Mouse (Mus musculus): ENCODE measurements around the gene Psmc2. TPM values are rescaled to one million over a fixed set of nuclear protein-coding genes. Genes with fewer than 3 reads are reported as not detected.

Psmc2 gene
- total RNA-seq, 4 experiments from 2014 or later = 117 to 131 (median 125) TPM

- DNase-seq (ENCODE audit: low spot score in 2 of 2) = no peak
Observed at GRCm38 (mm10) chr5:21803691-21804188, 18.7 kb downstream of the Psmc2 start.

- DNase-seq (ENCODE audit: low spot score in 2 of 2) = no peak
Observed at GRCm38 (mm10) chr5:21804837-21805236, 19.8 kb downstream of the Psmc2 start.

DNA sequence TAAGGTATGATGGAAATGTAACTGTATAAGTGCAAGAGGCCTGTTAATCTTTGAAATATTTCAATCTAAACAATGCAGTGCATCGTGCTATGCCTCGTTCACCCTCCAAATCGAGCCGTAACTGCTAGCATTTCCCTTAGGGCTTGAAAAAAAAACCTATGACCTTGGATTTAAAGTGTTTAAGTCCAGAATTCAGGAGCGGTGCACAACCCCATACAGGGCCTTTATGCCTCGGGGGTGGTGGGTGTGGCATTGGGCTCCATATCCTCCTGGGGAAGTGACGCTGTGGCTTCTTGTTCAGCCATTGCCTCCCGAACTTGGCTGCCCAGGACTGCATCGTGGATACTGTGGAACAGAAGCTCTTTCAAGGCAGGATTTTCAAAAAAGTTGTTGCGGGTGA, 25.8 kb downstream of the Psmc2 start:
- DNase-seq (ENCODE audit: low spot score in 2 of 2) = no peak

DNA sequence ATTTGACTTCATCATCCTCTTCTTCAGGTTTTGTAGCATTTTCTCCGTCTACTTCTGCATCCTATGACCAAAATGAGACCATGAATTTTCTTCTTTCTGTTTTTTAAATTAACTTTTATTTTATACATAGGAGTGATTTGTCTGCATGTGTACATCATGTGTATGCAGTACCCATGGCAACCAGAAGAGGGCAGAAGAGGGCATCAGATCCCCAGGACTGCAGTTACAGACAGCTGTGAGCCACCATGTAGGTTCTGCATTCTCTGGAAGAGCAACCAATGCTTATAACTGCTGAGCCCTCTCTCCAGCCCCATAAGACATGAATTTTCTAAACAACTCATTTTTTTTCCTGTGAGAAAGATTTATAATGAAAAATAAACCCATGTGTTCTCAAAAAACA, 28.9 kb downstream of the Psmc2 start:
- no peak for DNase-seq (ENCODE audit: low spot score in 2 of 2)

- DNase-seq (ENCODE audit: low spot score in 2 of 2) = no peak
Observed at GRCm38 (mm10) chr5:21826370-21826769, 41.3 kb downstream of the Psmc2 start.

DNA sequence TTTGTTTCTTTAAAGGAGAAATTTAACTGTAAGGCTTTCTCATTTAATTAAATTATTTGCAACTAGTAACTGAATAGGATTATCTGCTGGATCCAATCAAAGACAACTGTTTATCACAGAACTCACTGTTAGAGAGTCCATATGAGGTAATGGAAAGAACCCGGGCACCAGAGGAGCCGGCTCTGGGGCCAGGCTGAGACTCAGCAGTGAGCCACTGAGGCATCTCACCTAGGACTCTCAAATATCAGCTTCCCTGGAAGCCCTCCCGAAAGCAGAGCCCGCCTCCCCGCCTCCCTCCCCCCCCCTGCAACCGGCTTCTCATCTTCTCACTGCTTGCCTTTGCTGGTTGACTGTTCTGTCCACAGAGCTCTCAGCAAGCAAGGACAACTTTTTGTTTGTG, 42.6 kb downstream of the Psmc2 start:
- DNase-seq (ENCODE audit: low spot score in 2 of 2) = no peak

GRCm38 (mm10) chr5:21828855-21829254, 43.8 kb downstream of the Psmc2 start:
- no peak for DNase-seq (ENCODE audit: low spot score in 2 of 2)

DNA sequence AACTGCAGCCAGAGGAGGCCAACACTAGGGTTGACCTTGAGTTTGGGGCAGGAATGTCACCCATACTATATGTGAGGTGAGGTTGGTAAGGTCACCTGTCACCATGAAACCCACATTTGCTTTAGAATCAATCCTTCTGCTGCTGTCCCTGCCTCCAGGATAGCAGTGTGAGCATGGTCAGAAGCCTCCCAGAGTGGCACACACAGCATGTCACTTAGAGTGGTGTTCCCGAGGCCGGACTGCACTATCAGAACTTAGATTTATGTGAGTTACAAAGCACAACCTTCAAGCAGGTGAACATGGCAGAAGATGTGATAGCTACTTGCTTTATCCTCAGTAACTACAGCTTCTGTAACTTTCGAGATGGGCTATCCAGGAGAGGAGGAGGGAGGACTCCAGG, 46.7 kb downstream of the Psmc2 start:
- no peak for DNase-seq (ENCODE audit: low spot score in 2 of 2)

GRCm38 (mm10) chr5:21844676-21845075, 59.6 kb downstream of the Psmc2 start:
- DNase-seq (ENCODE audit: low spot score in 2 of 2) = no peak

DNA sequence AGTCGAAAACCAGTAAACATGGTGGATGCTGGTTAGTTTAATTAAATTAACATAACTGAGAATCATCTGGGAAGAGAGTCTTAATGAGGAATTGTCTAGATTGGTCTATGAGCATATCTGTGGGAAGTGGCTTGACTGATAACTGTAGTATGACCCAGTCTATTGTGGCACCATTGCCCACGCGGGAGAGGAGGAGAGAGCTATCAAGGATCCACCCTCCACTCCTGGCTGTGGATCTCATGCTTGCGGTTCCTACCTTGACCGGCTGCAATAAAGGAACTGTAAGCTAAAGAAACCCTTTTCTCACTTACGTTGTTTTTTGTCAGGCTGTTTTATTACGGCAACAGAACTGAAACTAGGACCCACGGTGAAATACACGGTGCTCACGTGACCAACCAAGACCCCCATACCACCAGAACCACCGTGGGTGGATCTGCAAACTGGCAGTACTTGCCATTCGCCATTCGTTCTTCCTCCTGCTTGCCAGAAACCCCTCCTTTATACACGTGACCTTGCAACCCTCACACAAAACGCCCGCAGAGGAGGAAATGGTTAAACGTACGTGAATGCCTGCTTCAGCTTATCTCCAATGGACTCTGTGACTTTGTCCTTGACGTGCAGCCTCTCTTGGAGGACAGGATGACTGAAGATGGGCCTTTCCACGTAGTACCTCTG, 61.7 kb downstream of the Psmc2 start:
- DNase-seq (ENCODE audit: low spot score in 2 of 2) = no peak

- DNase-seq (ENCODE audit: low spot score in 2 of 2) = no peak
Observed at GRCm38 (mm10) chr5:21847438-21847837, 62.4 kb downstream of the Psmc2 start.

DNA sequence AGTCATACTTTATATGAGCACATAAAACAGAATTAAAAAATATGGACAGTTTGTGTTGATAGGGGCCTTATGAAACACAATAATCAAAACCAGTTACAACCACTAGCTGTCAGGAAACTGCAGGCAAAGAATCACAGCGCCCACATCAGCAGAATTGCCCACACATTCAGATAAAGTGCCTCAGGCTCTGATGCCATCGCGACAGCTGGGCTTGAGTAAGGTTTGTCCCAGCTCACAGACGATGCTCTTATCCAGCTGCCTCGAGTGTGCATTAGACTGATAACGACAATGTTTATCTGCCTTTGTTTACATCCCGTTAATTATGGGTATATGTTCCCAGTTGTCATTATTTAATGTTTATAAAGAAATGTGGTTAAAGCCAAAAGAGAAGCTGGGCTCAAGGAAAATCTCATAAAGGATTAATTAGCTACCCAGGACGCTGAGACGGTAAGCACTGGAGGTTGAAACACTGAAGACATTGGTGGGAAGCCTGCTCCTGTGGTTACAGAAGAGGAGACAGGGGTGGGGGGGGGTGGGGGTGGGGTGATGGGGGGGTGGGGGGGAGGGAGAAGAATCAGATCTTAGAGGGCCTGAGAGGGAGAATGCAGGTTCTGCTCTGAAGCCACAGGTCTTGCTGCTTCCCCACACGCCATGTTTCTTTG, 66.7 kb downstream of the Psmc2 start:
- DNase-seq (ENCODE audit: low spot score in 2 of 2) = no peak

Other genes starting within 250 kb of the Psmc2 start
- gene Lrrc17, start 241.7 kb upstream of the Psmc2 start, total RNA-seq (2022) = 1 to 10 TPM in 2 of 4 experiments, under 1 TPM in 2; 0.89 to 2.0 (median 1.0) TPM
- not detected for gene Fbxl13, start 139.6 kb upstream of the Psmc2 start, total RNA-seq (2022)
- 1 to 10 TPM; 3.5 to 4.2 (median 3.9) TPM for gene Armc10, start 139.5 kb upstream of the Psmc2 start, total RNA-seq (2022)
- gene Napepld, start 83.9 kb upstream of the Psmc2 start, total RNA-seq (2022) = 10 to 100 TPM in 2 of 4 experiments, 1 to 10 TPM in 2; 8.3 to 10.4 (median 9.4) TPM
- 100 to 1,000 TPM in 2 of 4 experiments, 10 to 100 TPM in 2; 92.6 to 114 (median 104) TPM for gene Pmpcb, start 48.1 kb upstream of the Psmc2 start, total RNA-seq (2022)
- gene Dnajc2, start within 50 bp of the Psmc2 start, total RNA-seq (2022) = 10 to 100 TPM; 22.9 to 25.1 (median 23.8) TPM
- gene Slc26a5, start 80.3 kb downstream of the Psmc2 start, total RNA-seq (2022) = not detected